ENCODE assay signal across 9 mouse cellular contexts in genomic region chr6:93026068-93027022, GRCm38 (mm10).
A peak's percentile ranks its signal among the peaks of the same experiment; 100 is the strongest.
DNase-seq lines count a peak whose midpoint lies in the region; ATAC-seq and TF ChIP-seq lines count a peak whose summit lies in the region.
"Had no signal": no experiment of that assay in that cellular context is flagged by ENCODE, and none has a peak within 500 bp of the region (broad histone marks: within the 10 kb centered on the region; RNA-seq: fewer than 3 reads in every experiment).

No protein-coding gene starts in this region.

- no peaks in the 10 kb centered on the region for H3K9me3 ChIP-seq in midbrain, postnatal 0 days (ENCODE audit: low read length)
- H3K9me3 ChIP-seq in midbrain, embryonic 10.5 days (replicated peaks), result no peaks in the 10 kb centered on the region
- H3K9me3 ChIP-seq in stomach, embryonic 16.5 days (replicated peaks; ENCODE audit: control insufficient read depth, low read length), result no peaks in the 10 kb centered on the region
- H3K9me3 ChIP-seq: embryonic facial prominence, embryonic 15.5 days had no signal

- no peak overlapping the region for H3K27ac ChIP-seq in midbrain, postnatal 0 days (ENCODE audit: low read depth, low read length)
- H3K27ac ChIP-seq in midbrain, embryonic 10.5 days (replicated peaks), result no peak overlapping the region
- peak overlapping the region; percentile 40 for H3K27ac ChIP-seq in stomach, embryonic 16.5 days (ENCODE audit: low read length)
- H3K27ac ChIP-seq: embryonic facial prominence, embryonic 15.5 days; macrophage had no signal

- peak; percentile 63 for DNase-seq in midbrain, postnatal 0 days (ENCODE audit: low spot score)
- no peak for DNase-seq in midbrain, embryonic 10.5 days (ENCODE audit: low spot score)
- peak; percentile 8 to 34 for DNase-seq in gastrocnemius, adult 8-10 months (ENCODE audit: low spot score in 2 of 2)
- peak; percentile 78 for DNase-seq in kidney, postnatal 10 days
- no peak for DNase-seq in left cerebral cortex, adult 9 months (ENCODE audit: low spot score in 2 of 2)
- DNase-seq in thymus, postnatal 10 days (ENCODE audit: low spot score in 2 of 2), result no peak

- no peak for TF ChIP-seq CTCF in midbrain, postnatal 0 days (IDR thresholded peaks at IDR 0.05)

- no peak overlapping the region for H3K4me3 ChIP-seq in midbrain, postnatal 0 days (ENCODE audit: low read depth, low read length)
- no peak overlapping the region for H3K4me3 ChIP-seq in midbrain, embryonic 10.5 days
- no peak overlapping the region for H3K4me3 ChIP-seq in stomach, embryonic 16.5 days (replicated peaks; ENCODE audit: low read length)
- H3K4me3 ChIP-seq: embryonic facial prominence, embryonic 15.5 days had no signal

- no peaks in the 10 kb centered on the region for H3K36me3 ChIP-seq in midbrain, postnatal 0 days (ENCODE audit: insufficient read depth, low read length)
- no peaks in the 10 kb centered on the region for H3K36me3 ChIP-seq in midbrain, embryonic 10.5 days
- H3K36me3 ChIP-seq in stomach, embryonic 16.5 days (ENCODE audit: control insufficient read depth, insufficient read depth, low read length), result no peaks in the 10 kb centered on the region
- H3K36me3 ChIP-seq: embryonic facial prominence, embryonic 15.5 days had no signal

- no peak overlapping the region for H3K4me2 ChIP-seq in midbrain, postnatal 0 days (ENCODE audit: low read depth, low read length, poor library complexity, severe bottlenecking)
- H3K4me2 ChIP-seq in stomach, embryonic 16.5 days (ENCODE audit: low read depth, low read length), result no peak overlapping the region
- H3K4me2 ChIP-seq: embryonic facial prominence, embryonic 15.5 days had no signal

- WGBS in midbrain, postnatal 0 days, result 67% methylated on average over 9 of the region's 9 CpGs
- WGBS in midbrain, embryonic 10.5 days, result 86% methylated on average over 9 of the region's 9 CpGs
- WGBS in stomach, embryonic 16.5 days, result 43% methylated on average over 9 of the region's 9 CpGs

- ATAC-seq in midbrain, postnatal 0 days (ENCODE audit: low FRiP score), result no peak
- peak; percentile 53; the same call in 1 of the 2 replicates for ATAC-seq in stomach, embryonic 16.5 days (ENCODE audit: insufficient read depth, low FRiP score)

- no peaks in the 10 kb centered on the region for H3K27me3 ChIP-seq in midbrain, postnatal 0 days (ENCODE audit: insufficient read depth, low read length)
- no peaks in the 10 kb centered on the region for H3K27me3 ChIP-seq in midbrain, embryonic 10.5 days (ENCODE audit: low read depth, poor library complexity, severe bottlenecking)
- H3K27me3 ChIP-seq in stomach, embryonic 16.5 days (ENCODE audit: control insufficient read depth, insufficient read depth, low read length), result no peaks in the 10 kb centered on the region
- H3K27me3 ChIP-seq: embryonic facial prominence, embryonic 15.5 days had no signal

- H3K4me1 ChIP-seq in midbrain, postnatal 0 days (ENCODE audit: insufficient read depth, low read length), result no peaks in the 10 kb centered on the region
- H3K4me1 ChIP-seq in midbrain, embryonic 10.5 days, result 0 out of 2 replicates have a peak, but pooled peaks cover 5% of the 10 kb centered on the region
- peaks cover 7% of the 10 kb centered on the region for H3K4me1 ChIP-seq in stomach, embryonic 16.5 days (ENCODE audit: control insufficient read depth, insufficient read depth, low read length)
- H3K4me1 ChIP-seq: embryonic facial prominence, embryonic 15.5 days had no signal

- no peak overlapping the region for H3K9ac ChIP-seq in midbrain, postnatal 0 days (replicated peaks; ENCODE audit: low read length, poor library complexity, severe bottlenecking)
- H3K9ac ChIP-seq in stomach, embryonic 16.5 days (ENCODE audit: low read length), result no peak overlapping the region
- H3K9ac ChIP-seq: embryonic facial prominence, embryonic 15.5 days had no signal

Comparison
In these comparisons a context has a peak if more than half of its experiments do, and no peak if none do; other contexts are left out.
1. DNase-seq: peak in midbrain, postnatal 0 days (single experiment), gastrocnemius, adult 8-10 months (2 of 2) and kidney, postnatal 10 days (single experiment); none in midbrain, embryonic 10.5 days (single experiment), left cerebral cortex, adult 9 months (0 of 2) and thymus, postnatal 10 days (0 of 2).